Mouse (Mus musculus) bone marrow, adult 2 months (tissue): Measurements from ENCODE around the gene Ino80b.

Experiments used
- CTCF ChIP-seq: fragments of 200-500 bp; IDR thresholded peaks from 2 replicates; pipeline ENCODE4 v1.5.1; 2011; ENCODE audit warnings: low read length, control low read depth; ENCODE audit not compliant: control insufficient read depth, insufficient read depth
- POLR2A ChIP-seq: fragments of 200-500 bp; IDR thresholded peaks from 2 replicates; pipeline ENCODE4 v1.6.1; 2011; ENCODE audit warnings: low read depth, mild to moderate bottlenecking, control low read depth, low read length, borderline replicate concordance; ENCODE audit not compliant: control insufficient read depth

- TF ChIP-seq CTCF (no peak), POLR2A (no peak)
Measured at GRCm38 (mm10) chr6:83117165-83117438, 8.1 kb downstream of the Ino80b start.
